Mouse (Mus musculus) frontal cortex, postnatal 14 days (tissue): ENCODE measurements around the gene Muc5ac.

Experiments used
- DNase-seq, 2 experiments: peaks; one replicate each; pipeline ENCODE4 v3.0.0; 2022; ENCODE audit warnings: low spot score in 2 of 2

Muc5ac gene

DNA sequence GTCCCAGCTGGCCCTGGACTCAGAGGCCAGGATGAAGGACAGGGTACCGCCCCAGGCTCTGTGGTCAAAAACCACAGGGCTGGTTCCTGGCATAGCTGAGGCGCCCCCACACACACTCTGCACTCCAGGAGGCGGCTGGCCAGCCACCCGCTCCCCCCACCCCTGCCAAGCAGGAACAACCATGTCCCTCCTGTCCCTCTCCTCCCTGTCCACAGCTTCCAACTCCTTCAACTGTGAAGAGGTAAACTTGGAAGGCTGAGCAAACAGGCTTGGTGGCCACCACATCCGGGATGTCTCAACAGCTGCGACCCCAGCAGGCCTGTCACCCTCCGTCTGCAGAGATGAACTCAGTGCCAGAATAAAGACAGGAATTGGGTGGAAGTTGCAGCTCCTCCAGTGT lies 47.2 kb downstream of the Muc5ac start:
- no peak for DNase-seq

GRCm38 (mm10) chr7:141836423-141836822 lies 47.7 kb downstream of the Muc5ac start:
- no peak for DNase-seq

- DNase-seq, result no peak
Measured at GRCm38 (mm10) chr7:141838779-141839178, 50.0 kb downstream of the Muc5ac start, which contains the start of gene Muc5b. Muc5b (plus strand) TSS chr7:141839070.

DNA sequence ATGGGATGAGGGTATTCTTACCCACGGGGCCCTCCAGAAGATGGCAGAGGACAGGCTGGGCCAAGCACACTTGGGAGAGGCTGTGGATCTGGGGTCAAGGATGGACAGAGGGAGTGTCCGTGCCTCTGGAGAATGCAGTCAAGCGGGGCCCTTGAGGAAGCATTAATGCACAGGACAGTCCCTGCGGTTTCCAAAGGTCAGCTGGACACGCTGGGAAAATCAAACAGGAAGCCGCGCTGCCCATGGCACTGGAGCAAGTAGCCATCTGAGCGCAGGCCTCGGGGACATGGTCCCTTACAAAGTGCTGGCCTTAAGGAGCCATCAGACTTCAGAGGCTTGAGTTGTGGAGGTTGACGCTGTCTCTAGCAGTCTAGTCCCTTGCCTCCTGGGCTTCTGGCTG lies 51.6 kb downstream of the Muc5ac start:
- DNase-seq, result no peak

DNA sequence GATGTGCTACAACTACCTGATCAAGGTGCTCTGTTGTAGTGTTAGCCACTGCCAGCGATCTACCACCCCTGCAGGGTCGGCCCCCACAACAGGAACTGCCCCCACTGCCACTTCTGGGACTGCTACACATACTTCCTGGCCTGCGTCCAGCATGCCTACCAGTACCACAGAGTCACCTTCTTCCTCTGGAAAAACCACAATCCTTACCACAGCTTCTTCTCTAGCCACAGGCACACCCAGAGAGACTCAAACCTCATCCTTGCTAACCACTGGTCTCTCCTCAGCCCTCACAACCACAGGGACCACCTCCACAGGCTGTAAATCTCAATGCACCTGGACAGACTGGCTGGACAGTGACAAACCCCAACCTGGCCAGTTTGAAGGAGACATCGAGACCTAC lies 72.3 kb downstream of the Muc5ac start:
- no peak for DNase-seq
